Mouse (Mus musculus) ES-E14 (cell line): ENCODE results near the gene Cryga.

Experiments used
- CHD2 ChIP-seq: IDR thresholded peaks from 2 replicates; pipeline ENCODE4 v1.6.1; 2014; ENCODE audit warnings: mild to moderate bottlenecking, low read depth, low read length, inconsistent platforms
- HCFC1 ChIP-seq: IDR thresholded peaks from 2 replicates; pipeline ENCODE4 v1.6.1; 2012; ENCODE audit warnings: low read length, inconsistent platforms, borderline replicate concordance; ENCODE audit not compliant: insufficient read depth
- MAFK ChIP-seq: IDR thresholded peaks from 2 replicates; pipeline ENCODE4 v1.6.1; 2014; ENCODE audit warnings: mild to moderate bottlenecking, low read depth, low read length, inconsistent platforms; ENCODE audit not compliant: insufficient read depth
- ZNF384 ChIP-seq: IDR thresholded peaks from 2 replicates; pipeline ENCODE4 v1.6.1; 2012; ENCODE audit warnings: low read depth, low read length, inconsistent platforms

- TF ChIP-seq ZNF384 (no peak), HCFC1 (no peak), CHD2 (no peak), MAFK (no peak)
Measured at GRCm38 (mm10) chr1:65088567-65089356, 14.4 kb downstream of the Cryga start.
